Mouse (Mus musculus) forebrain, embryonic 10.5 days (tissue): ENCODE measurements around the gene Tbca. TPM values are rescaled to one million over a fixed set of nuclear protein-coding genes. Genes with fewer than 3 reads are reported as not detected.

Experiments
- DNase-seq: peaks from one replicate; pipeline ENCODE4 v3.0.0-alpha.2; 2017; ENCODE audit warnings: low spot score; ENCODE audit errors: extremely low spot score
- H3K27ac ChIP-seq: fragments of 300-500 bp; sonication (generic); 2 replicates; pipeline ENCODE4 v1.5.1; 2016; ENCODE audit warnings: mild to moderate bottlenecking
- H3K27me3 ChIP-seq: fragments of 300-500 bp; sonication (generic); 2 replicates; pipeline ENCODE4 v1.6.1; 2016; ENCODE audit warnings: mild to moderate bottlenecking; ENCODE audit not compliant: poor library complexity, severe bottlenecking
- H3K36me3 ChIP-seq: fragments of 300-500 bp; sonication (generic); replicated peaks from 2 replicates; pipeline ENCODE4 v1.6.1; 2016; ENCODE audit warnings: mild to moderate bottlenecking, moderate library complexity
- H3K4me1 ChIP-seq: fragments of 300-500 bp; sonication (generic); 2 replicates; pipeline ENCODE4 v1.6.1; 2016
- H3K4me3 ChIP-seq: fragments of 300-500 bp; sonication (generic); 2 replicates; pipeline ENCODE4 v1.5.1; 2016; ENCODE audit warnings: mild to moderate bottlenecking, moderate library complexity
- H3K9me3 ChIP-seq: fragments of 300-500 bp; sonication (generic); 2 replicates; pipeline ENCODE4 v1.6.1; 2016; ENCODE audit warnings: mild to moderate bottlenecking, moderate library complexity
- WGBS: fragments of 180-500 bp; shearing (Covaris S2); methylation state at CpG from one replicate; pipeline ENCODE4 v1.1.7; 2016; 5-methylcytosine and 5-hydroxymethylcytosine counted together
- polyA plus RNA-seq: library from polyadenylated mRNA; unstranded; fragments of >200 nt; fragmentation: Nextera tagmentation; extraction: Ambion mirVana; gene quantifications from 2 replicates; pipeline ENCODE4 v1.2.1, GENCODE M21; 2016

The Tbca gene
- polyA plus RNA-seq, 1 experiment from 2014 or later: 268 TPM

DNA sequence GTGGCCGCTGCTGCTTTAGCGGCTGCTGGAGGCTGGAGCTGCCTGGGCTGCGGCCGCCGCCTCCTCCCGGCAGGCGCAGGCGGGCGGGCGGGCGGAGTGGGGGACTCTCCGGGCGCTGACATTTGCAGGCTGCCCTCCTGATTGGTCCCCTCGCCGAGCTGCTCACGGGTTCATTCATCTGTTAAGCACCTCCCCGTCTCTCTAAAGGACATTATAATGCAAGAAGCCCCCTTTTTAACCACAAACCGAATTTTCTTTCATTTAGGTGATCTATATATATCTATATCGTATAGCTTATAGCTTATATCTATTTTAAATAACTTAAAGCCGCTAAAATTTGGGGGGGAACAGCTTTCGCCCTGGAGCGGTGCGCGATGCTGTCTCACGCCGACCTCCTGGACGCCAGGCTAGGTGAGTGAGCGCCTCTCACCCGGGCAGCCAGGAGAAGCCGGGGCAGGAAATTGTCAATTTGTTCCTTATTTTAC is 86.7 kb downstream of the Tbca start, which contains the start of gene Otp:
TSS of gene Otp (plus strand) at position 207 of the 485 bp plus-strand sequence.
- Histone ChIP-seq H3K9me3 (no peaks in the 10 kb centered on the region), H3K4me1 (peaks cover 30% of the 10 kb centered on the region), H3K27ac (no peak within 1 kb of the TSS), H3K27me3 (peaks cover 100% of the 10 kb centered on the region), H3K4me3 (peak within 1 kb of the TSS; percentile 23), H3K36me3 (no peaks in the 10 kb centered on the region)
- DNase-seq: peak; percentile 76
- 0% methylated on average over 27 of the region's 30 CpGs for WGBS

DNA sequence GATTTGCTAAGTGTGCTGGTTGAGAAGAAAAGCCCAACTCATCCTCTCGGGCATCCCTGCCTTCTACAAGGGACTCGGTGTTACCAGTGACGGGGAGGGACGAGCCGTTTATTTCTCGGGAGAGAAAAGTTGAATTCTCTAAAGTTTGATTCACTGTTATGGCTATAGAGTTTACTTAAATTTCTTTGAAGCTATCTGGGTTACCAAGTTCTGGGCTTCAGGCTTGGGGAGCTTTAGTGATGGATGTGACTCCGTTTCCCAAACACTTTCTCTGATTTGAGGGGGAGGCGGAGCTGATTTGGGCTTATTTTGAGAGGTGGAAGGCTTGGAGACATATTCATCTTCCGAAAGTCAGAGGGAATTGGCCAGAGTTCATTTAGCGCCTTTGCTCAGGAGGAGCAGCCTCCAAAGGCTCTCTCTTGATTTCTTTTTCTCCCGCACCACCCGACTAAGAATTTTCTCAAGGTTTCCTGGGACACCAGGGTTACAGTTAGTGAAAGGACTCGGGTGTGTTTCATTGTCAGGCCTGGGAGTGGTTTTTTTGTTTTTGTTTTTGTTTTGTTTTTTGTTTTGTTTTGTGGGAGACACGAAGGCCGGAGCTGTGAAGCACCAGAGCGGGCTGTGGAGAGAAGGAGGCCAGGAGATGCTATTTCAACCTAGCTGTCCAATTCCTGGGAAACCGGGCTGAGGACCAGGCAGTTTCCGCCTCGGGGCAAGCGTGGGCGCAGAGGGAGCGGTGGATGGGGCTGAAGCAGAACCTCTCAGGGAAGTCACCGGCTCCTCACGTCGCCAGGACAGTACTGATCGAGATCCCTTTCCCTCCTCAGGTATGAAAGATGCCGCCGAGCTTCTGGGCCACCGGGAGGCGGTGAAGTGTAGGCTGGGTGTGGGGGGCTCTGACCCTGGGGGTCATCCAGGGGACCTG is 87.8 kb downstream of the Tbca start:
- Histone ChIP-seq H3K9me3 (no peaks in the 10 kb centered on the region), H3K4me3 (no peak overlapping the region), H3K27ac (no peak overlapping the region), H3K27me3 (peaks cover 100% of the 10 kb centered on the region), H3K4me1 (peaks cover 23% of the 10 kb centered on the region), H3K36me3 (no peaks in the 10 kb centered on the region)
- DNase-seq: peak; percentile 30
- WGBS: under 1% methylated on average over 30 of the region's 30 CpGs

DNA sequence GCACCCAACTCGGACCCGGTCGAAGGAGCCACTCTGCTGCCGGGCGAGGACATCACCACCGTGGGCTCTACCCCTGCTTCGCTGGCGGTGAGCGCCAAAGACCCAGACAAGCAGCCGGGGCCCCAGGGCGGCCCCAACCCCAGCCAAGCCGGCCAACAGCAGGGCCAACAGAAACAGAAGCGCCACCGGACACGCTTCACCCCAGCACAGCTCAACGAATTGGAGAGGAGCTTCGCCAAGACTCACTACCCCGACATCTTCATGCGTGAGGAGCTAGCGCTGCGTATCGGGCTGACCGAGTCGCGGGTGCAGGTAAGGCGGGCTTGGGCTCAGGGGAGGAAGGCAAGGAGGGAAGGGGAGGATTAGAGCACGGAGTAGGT is 88.5 kb downstream of the Tbca start:
- Histone ChIP-seq H3K36me3 (no peaks in the 10 kb centered on the region), H3K4me1 (peaks cover 24% of the 10 kb centered on the region), H3K4me3 (no peak overlapping the region; the same call in 1 of the 2 replicates), H3K27ac (no peak overlapping the region), H3K9me3 (no peaks in the 10 kb centered on the region), H3K27me3 (peaks cover 100% of the 10 kb centered on the region)
- DNase-seq: peak; percentile 37
- under 1% methylated on average over 27 of the region's 27 CpGs for WGBS

DNA sequence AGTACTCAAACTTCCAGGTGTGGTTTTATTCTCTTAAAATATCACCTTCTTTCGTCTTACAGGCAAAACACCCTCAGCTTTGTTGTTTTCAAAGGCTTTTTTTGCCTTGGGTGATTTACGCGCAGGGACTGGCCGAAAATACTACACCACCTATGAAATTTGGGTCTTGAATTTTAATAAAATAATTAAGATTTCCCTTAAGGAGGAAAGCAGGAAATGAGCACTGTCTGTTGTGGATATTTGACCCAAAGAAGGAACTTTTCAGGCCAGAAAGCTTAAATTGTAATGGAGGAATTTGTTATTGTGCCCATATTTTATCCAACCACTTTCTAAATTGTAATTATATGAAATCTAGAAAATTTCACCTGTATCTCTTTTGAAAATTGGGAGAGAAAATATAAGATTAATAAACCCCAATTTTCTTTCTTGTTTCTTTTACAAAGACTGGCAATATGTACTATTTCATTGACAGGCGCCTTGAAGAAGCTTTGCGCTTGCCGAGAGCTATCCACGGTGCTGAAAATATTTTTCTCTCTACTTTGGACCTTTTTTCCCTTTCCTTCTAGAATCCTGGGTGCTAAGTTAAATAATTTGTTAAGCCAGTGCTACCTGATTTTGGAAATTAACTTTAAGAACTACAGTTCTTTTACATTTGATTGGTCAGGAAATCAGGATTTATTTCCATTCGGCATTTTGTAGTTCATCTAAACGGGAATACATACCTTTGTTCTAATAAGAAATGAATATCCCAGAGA is 89.5 kb downstream of the Tbca start:
- no peak for DNase-seq

DNA sequence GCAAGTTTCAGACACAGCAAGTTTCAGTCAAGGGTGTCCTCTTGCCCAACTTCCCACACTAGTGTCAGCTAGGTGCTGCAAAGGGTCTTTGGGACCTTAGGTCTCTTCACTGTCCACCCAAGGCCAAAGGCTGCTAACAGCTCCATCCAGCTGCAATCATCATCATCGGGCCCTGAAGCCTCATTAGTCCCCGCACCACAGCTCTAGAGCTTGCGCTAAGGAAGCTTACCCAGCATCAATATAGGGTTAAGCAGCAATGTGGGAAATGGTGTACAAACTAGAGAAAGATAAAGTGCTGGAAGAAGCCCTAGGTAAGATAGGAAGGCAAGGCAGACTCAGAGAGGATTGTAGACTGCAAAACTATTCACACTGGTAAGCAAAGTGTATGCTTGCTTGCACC is 92.5 kb downstream of the Tbca start:
- Histone ChIP-seq H3K27ac (no peak overlapping the region), H3K9me3 (no peaks in the 10 kb centered on the region), H3K36me3 (no peaks in the 10 kb centered on the region), H3K27me3 (peaks cover 100% of the 10 kb centered on the region), H3K4me3 (no peak overlapping the region), H3K4me1 (peaks cover 29% of the 10 kb centered on the region)
- DNase-seq: no peak
- WGBS: under 1% methylated on average over 3 of the region's 3 CpGs

More for the DNA sequence above, 89.5 kb downstream of the Tbca start:
- peaks cover 30% of the 10 kb centered on the region for H3K4me1 ChIP-seq
- H3K27ac ChIP-seq: no peak overlapping the region
- H3K4me3 ChIP-seq: no peak overlapping the region
- H3K27me3 ChIP-seq: peaks cover 100% of the 10 kb centered on the region
- H3K9me3 ChIP-seq: no peaks in the 10 kb centered on the region
- WGBS: 8% methylated on average over 10 of the region's 10 CpGs
- no peaks in the 10 kb centered on the region for H3K36me3 ChIP-seq

DNA sequence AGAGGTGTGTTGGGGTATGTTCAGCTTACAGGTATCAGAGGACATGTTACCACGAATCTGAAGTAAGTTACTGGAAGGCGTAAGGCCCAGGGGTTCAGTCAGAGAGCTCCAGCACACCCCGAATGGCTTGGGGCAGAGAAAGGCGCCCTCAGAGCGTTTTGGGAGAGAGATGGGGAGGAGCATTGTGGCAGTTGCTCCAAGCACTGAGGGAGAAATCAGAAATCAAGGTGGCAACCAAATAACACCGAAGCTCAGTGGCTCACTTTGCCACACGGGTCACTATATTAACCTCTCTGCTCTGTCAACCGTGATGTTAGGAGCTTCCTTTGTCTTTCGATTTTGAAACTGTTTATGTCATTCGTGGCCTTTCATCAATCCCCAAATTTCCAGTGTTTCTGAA is 93.5 kb downstream of the Tbca start:
- WGBS: 1% methylated on average over 10 of the region's 10 CpGs
- Histone ChIP-seq H3K27ac (no peak overlapping the region), H3K4me3 (peak overlapping the region; percentile 54; the same call in 1 of the 2 replicates), H3K27me3 (peaks cover 100% of the 10 kb centered on the region), H3K36me3 (no peaks in the 10 kb centered on the region), H3K9me3 (no peaks in the 10 kb centered on the region), H3K4me1 (peaks cover 29% of the 10 kb centered on the region)
- no peak for DNase-seq

DNA sequence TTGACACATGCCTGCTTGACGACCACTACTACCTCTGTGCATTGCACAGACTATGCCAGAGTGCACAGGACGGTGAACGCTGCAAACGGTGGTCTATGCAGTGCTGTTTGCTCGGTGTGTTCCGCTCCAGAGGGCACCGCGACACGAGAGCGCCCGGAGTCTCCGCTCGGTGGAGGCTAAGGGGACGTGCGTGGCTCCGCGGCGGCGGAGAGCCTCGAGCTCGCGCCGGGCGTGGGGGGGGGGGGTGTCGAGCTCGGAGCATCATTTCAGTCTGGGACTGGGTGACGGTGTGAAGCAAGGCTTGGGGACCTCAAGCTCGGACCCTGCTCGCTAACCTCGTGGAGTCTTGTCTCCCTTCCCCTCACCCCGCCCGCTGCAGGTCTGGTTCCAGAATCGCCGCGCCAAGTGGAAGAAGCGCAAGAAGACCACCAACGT is 94.0 kb downstream of the Tbca start:
- DNase-seq: peak; percentile 58
- Histone ChIP-seq H3K27ac (no peak overlapping the region), H3K4me1 (peaks cover 29% of the 10 kb centered on the region), H3K36me3 (no peaks in the 10 kb centered on the region), H3K4me3 (peak overlapping the region; percentile 54), H3K9me3 (no peaks in the 10 kb centered on the region), H3K27me3 (peaks cover 100% of the 10 kb centered on the region)
- under 1% methylated on average over 37 of the region's 37 CpGs for WGBS

DNA sequence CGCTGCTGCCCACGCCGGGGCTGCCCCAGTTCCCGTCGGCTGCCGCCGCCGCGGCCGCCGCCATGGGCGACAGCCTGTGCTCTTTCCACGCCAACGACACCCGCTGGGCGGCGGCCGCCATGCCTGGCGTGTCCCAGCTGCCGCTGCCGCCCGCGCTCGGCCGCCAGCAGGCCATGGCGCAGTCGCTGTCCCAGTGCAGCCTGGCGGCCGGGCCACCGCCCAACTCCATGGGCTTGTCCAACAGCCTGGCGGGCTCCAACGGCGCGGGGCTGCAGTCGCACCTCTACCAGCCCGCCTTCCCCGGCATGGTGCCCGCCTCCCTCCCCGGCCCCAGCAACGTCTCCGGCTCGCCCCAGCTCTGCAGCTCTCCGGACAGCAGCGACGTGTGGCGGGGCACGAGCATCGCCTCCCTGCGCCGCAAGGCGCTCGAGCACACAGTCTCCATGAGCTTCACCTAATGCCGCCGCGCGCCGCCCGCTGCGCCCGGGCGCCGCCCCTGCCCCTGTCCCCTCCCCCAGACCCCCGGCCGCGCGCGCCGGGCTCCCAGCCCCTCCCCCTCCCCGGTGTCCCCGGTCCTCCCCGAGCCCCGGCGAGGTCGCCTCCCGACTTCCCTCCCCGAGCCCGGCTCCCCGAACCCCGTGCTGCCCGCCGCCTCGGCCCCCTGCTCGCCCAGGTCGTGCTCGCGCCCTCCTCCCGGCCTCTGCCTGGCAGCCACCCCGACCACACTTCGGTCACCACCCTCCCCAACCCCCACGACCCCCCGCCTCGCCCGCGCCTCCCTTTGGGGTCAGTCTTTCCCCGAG is 94.7 kb downstream of the Tbca start:
- peak overlapping the region; percentile 51; the same call in 1 of the 2 replicates for H3K27ac ChIP-seq

DNA sequence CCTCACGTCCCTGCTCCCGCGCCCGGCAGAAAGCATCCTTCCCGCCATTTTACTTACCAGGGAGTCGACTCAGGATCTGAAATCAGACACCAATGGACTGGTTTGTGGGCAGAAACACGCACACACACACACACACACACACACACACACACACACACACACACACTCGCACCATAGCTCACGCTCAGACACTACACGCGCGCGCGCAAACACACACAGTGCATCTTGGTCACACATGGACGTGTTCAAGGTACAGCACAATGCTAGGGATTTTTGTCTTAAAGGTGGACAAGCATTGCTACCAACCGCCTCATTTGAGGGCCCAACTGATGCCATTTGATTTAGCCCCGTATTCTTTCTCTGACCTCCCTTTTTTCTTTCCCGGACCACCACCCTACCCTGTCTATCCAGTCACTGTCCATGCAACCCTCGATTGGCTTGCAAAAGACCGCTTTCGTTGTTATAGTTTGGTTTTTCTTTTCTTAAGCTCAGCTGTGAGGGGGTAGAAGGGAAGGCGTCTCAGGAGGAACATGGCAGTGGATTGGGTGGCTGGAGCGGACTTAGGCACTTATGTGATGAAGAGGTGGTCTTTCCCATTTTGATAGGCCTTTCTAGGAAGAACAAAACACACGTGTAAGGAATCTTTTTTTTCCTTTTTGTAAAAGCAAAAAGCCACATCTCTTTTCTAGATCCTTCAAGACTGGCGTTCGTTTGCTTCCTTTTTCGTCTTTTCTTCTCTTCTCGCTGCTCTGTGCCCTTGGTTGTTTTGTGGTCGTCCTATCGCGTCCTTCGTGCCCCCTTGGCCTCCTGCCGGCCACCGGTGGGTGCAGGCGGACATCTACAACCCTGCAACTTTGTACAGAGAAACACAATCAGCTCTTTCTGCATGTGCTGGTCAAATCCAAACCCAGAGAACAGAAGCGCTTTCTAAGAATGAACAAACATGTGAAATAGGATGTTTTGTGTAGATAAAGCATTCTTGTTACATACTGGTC is 95.6 kb downstream of the Tbca start:
- no peaks in the 10 kb centered on the region for H3K9me3 ChIP-seq
- peak; percentile 71 for DNase-seq
- H3K4me3 ChIP-seq: peak overlapping the region; percentile 54
- H3K27me3 ChIP-seq: peaks cover 100% of the 10 kb centered on the region
- peaks cover 29% of the 10 kb centered on the region for H3K4me1 ChIP-seq
- no peaks in the 10 kb centered on the region for H3K36me3 ChIP-seq
- no peak overlapping the region for H3K27ac ChIP-seq
- under 1% methylated on average over 36 of the region's 36 CpGs for WGBS

More for the DNA sequence above, 94.7 kb downstream of the Tbca start:
- peaks cover 100% of the 10 kb centered on the region for H3K27me3 ChIP-seq
- peaks cover 29% of the 10 kb centered on the region for H3K4me1 ChIP-seq
- peak overlapping the region; percentile 54 for H3K4me3 ChIP-seq
- H3K36me3 ChIP-seq: no peaks in the 10 kb centered on the region
- H3K9me3 ChIP-seq: no peaks in the 10 kb centered on the region
- DNase-seq: peak; percentile 64
- under 1% methylated on average over 92 of the region's 95 CpGs for WGBS

DNA sequence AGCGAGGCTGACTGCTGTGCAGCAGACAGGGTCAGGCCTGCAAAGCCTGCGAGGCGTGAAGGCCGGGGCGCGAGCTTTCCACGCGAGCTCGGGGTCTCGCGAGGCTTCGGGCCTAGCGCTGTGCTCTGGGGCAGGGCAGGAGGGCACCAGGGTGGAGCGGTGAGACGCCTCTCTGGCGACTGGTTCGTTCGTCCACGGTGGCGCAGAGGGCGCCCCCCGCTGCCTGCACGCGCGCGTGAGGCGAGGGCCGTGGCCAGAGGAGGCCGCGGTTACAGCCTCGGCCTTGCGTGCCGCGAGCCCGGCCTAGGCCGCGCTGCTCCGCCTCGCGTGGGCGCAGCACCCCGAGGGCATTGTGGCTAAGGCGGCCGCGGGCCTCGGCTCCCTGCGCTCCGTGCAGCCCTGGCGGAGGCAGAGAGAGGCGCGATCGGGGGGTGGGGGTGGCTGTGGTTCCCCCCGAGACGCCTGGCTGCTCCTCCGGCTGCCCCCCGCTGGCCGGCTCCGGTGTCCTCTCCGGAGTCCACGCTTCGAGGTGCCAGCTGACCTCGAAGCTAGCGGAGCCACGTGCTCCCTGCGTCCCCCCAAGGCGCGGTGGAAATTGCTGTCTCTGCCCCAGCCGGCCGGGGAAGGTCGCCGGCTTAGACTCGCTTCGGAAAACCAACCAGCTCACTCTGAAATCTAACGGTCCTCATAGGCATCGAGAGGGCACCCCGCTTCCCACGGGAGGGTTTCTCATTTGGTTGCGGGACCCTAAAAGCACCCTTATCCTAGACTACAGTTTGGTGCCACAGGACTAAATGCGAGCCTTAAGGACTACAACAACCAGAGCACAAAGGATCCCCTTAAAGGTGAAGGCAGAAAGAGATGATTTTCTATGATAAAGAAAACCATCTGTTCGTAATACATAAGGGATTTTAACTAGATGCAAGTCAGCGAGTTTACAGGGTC is 96.9 kb downstream of the Tbca start:
- no peaks in the 10 kb centered on the region for H3K36me3 ChIP-seq
- H3K4me1 ChIP-seq: peaks cover 29% of the 10 kb centered on the region
- H3K27ac ChIP-seq: no peak overlapping the region
- WGBS: 1% methylated on average over 80 of the region's 81 CpGs
- H3K27me3 ChIP-seq: peaks cover 100% of the 10 kb centered on the region
- no peaks in the 10 kb centered on the region for H3K9me3 ChIP-seq
- DNase-seq: peak; percentile 46
- peak overlapping the region; percentile 31 for H3K4me3 ChIP-seq
